Mouse (Mus musculus) layer of hippocampus, adult 2 months (tissue): ENCODE results near the gene Fap. TPM values are rescaled to one million over a fixed set of nuclear protein-coding genes. Genes with fewer than 3 reads are reported as not detected.

Experiments used
- DNase-seq, 2 experiments: peaks; one replicate each; pipeline ENCODE4 v3.0.0; 2022; ENCODE audit warnings: low spot score in 2 of 2
- H3K27ac ChIP-seq: fragments of 200-600 bp; 2 replicates; pipeline ENCODE4 v1.8.1; 2022
- H3K4me3 ChIP-seq: fragments of 200-600 bp; 2 replicates; pipeline ENCODE4 v1.8.1; 2022; ENCODE audit warnings: mild to moderate bottlenecking
- CTCF ChIP-seq: fragments of 200-600 bp; conservative IDR thresholded peaks from 2 replicates; pipeline ENCODE4 v1.8.1; 2022; ENCODE audit warnings: antibody characterized with exemption, mild to moderate bottlenecking, moderate library complexity
- total RNA-seq, 2 experiments: library from RNA; stranded (reverse); gene quantifications; 2 replicates each; pipeline ENCODE4 v1.2.3; 2021

The Fap gene
- total RNA-seq, 2 experiments from 2014 or later = 0.74 to 0.88 TPM

DNA sequence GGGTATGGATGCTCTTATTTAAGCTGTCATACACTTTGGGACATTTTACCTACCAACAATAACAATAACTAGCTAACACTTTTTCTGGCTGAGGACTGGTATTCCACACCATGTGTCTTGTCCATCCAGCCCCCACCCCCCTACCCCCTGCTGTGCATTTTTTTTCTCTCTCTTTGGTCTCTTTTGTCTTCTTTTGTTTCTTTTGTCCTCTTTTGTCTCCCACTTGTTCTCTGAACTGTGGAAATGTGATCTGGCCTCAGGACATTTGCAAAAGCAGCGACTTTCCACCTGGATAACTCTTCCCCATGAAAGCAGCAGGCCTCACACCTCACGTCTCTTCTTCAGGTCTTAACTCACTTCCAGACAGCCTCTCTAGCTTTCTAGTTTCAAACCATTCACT is 67.4 kb downstream of the Fap start:
- no peak for DNase-seq
- Histone ChIP-seq H3K4me3 (no peak overlapping the region), H3K27ac (no peak overlapping the region)
- TF ChIP-seq CTCF = no peak

- no peak overlapping the region for H3K4me3 ChIP-seq
- H3K27ac ChIP-seq = no peak overlapping the region
- no peak for TF ChIP-seq CTCF
- no peak for DNase-seq
Observed at GRCm38 (mm10) chr2:62504269-62504796, 69.5 kb downstream of the Fap start.

- Histone ChIP-seq H3K27ac (peak overlapping the region; percentile 53), H3K4me3 (no peak overlapping the region)
- no peak for TF ChIP-seq CTCF
- no peak for DNase-seq
Observed at GRCm38 (mm10) chr2:62503326-62503725, 70.5 kb downstream of the Fap start.

DNA sequence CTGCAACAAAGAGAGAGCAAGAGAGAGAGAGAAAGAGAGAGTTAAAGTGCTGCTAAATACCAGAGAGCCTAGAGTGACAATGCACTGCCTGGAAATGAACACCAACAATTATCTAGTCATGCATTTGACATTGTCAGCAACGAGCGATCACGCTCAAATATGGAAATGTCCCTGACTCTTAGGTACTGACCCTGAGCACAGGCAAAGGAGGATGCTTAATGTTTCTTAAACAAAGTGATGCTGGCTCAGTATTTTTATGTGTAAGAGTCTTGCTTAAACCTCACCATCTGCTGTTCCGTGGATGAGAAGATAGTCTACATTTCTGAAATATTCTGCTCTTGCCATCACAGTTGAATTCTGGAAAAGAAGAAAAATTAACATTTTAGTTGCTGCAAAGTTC is 71.4 kb downstream of the Fap start:
- Histone ChIP-seq H3K4me3 (no peak overlapping the region), H3K27ac (peak overlapping the region; percentile 53)
- no peak for TF ChIP-seq CTCF
- DNase-seq = no peak

DNA sequence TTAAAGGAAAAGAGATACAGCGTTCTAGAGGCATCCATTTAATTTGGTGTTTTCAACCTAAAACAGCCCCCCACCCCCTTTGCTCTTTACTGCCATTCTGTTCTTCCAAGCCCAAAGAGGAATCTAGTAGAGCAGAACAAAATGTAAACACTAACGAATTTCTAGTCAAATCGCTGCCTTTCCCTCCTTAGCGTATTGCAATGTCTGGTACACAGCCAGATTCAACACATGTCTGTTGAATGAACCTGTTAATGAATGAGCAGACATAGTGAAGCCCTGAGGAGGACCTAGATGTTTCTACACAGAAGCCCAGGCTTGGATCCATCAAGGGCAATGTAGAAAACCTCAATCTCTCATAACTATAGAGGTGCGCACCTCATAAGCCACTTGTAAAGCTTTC is 75.1 kb downstream of the Fap start:
- DNase-seq = no peak
- TF ChIP-seq CTCF = no peak
- H3K4me3 ChIP-seq = no peak overlapping the region
- no peak overlapping the region for H3K27ac ChIP-seq

- TF ChIP-seq CTCF = no peak
- Histone ChIP-seq H3K4me3 (no peak overlapping the region), H3K27ac (no peak overlapping the region)
- no peak for DNase-seq
Observed at GRCm38 (mm10) chr2:62498086-62498485, 75.8 kb downstream of the Fap start.

DNA sequence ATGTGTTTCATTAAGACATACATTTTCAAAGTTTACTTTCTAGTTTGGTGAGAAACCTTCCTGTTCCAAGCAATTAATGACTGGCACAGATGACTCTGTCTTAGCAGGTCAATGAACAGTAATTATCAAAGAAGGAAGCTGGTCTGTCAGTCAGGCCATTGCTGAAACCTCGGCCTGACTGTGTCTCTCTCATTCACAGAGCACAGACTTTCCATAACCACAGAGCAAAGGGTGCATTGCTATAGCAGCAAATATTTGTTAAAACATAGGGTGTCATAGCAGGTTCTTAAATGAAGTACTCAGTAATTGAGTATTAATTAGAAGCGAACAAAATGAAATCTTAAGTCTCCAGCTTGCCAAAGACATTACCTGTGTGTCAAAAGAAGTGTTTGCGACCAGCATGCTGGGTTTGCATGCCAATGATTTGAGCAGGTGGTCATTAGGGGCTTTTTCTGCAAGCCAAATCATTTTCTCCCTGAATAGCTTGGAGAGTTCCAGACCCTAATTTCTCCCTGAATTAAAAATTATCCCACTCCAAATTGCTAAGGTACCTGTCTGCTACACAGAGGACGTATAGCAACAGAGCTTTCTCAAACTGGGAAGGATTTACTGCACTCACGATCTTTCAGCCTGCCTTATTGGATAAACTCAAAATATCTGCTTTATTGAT is 76.4 kb downstream of the Fap start:
- no peak for DNase-seq
- Histone ChIP-seq H3K27ac (no peak overlapping the region), H3K4me3 (no peak overlapping the region)
- TF ChIP-seq CTCF = no peak

- Histone ChIP-seq H3K27ac (no peak overlapping the region), H3K4me3 (no peak overlapping the region)
- no peak for DNase-seq
- TF ChIP-seq CTCF = no peak
Observed at GRCm38 (mm10) chr2:62495407-62495806, 78.5 kb downstream of the Fap start.

DNA sequence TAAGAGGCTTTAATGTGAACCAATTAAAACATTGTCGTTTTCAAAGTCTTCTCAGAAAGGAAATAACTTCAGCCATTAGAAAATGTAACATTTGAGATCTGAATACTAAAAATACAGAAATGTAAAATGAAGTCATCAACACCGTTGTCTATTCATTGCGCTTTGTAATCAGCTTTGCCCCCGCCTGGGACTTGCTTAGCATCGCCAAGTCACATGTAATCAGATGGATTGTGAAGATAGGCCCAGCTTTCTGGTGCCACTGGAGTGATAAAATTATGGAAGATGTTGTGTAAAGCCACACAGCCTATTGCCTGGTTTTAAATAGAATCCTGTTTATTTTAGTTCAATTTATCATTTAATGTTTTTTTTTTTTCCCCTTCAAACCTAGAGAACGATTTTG is 84.0 kb downstream of the Fap start:
- no peak for DNase-seq
- no peak overlapping the region for H3K4me3 ChIP-seq
- no peak overlapping the region for H3K27ac ChIP-seq
- TF ChIP-seq CTCF = no peak

DNA sequence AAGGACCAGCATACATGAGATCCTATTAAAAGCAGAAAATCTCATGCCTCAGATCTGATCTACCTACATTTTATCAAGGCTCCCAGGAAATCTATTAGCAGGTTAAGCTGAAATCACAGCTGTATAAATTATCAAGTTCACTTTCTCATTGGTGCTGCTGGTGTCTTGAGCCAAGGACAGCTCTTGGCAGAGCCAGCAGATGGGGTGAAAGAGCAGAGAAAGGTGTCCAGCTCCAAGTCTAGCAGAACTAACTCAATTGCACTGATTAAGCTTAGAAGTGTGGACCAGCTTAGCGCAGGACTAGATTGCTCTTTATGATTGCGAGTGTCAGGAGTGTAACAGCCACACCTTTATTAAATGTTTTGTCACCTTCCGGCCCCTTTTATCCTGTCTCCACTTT is 89.0 kb downstream of the Fap start:
- Histone ChIP-seq H3K27ac (no peak overlapping the region), H3K4me3 (no peak overlapping the region)
- peak; percentile 36 for TF ChIP-seq CTCF
- DNase-seq = no peak

GRCm38 (mm10) chr2:62483550-62483949 is 90.3 kb downstream of the Fap start, which contains the start of gene Gcg:
Gene Gcg (minus strand): TSS chr2:62483650.
- Histone ChIP-seq H3K27ac (no peak within 1 kb of the TSS), H3K4me3 (no peak within 1 kb of the TSS)
- TF ChIP-seq CTCF = no peak
- no peak for DNase-seq

DNA sequence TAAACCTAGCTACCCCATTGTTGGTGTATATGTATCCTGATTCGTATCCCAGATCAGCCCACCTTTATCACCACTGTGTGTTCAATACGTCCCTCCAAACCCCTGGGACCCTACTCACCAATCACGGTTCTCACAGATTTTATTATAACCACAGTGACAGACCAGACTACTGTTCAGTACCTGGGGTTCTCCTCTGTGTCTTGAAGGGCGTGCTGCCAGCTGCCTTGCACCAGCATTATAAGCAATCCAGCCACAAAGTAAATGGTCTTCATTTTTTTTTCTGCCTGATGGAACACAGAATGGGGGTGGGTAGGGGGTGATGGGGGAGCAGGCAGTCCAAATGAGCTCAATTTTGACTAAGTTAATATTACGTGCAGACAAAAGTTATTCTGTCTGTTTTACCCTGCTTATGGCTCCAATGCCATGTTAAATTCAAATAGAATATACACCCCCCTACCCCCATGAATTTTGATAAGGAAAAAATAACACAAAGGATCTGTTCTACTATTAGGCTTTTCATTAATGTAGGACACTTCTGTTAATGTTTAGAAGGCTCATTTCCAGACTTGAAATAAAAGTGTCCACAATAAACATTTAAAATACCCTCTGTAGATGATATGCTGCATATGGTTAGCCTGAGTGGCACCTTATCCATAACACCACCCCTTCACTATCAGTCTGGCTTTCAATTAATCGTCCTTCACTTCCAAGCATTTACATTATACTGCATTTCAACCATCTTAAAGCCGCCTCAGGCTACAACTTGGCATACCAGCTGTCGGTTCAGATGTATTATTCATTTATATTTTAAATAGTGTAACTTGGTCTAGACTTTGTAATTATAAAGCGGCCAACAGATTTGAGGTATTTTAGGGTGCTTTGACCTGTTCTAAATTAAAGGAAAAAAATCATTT is 93.3 kb downstream of the Fap start:
- DNase-seq = no peak
- no peak overlapping the region for H3K27ac ChIP-seq
- TF ChIP-seq CTCF = no peak

GRCm38 (mm10) chr2:62469551-62469950 is 104.3 kb downstream of the Fap start:
- no peak for TF ChIP-seq CTCF
- no peak overlapping the region for H3K27ac ChIP-seq
- no peak for DNase-seq
- H3K4me3 ChIP-seq = no peak overlapping the region

More for the DNA sequence above, 93.3 kb downstream of the Fap start:
- H3K4me3 ChIP-seq = no peak overlapping the region
